Mouse (Mus musculus): ENCODE measurements at regions not wholly inside any gene's neighbourhood (a gene's known extent, or its start where the extent isn't known, plus 50 kb on each side); places are given as distances from the start of the nearest gene placed in this dataset.

DNA sequence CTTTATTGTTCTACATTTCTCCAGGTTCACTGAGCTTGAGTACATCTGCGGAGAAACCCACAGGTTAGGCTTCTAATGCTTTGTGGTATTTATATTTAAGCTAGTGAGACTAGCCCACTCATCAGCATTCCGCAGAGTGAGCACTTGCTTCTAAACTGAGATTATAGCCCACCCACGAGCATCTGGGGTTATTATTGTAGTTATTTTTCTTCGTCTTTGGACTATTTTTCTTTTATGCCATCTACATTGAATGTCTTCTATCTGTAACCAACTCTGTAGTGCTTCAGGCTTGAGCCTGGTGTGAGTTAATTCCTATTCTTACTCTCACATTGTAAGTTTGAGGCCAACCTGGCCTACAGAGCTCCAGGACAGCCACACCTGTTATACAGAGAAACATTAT, 765.0 kb upstream of the Alcam start:
- TF ChIP-seq CTCF (IDR thresholded peaks at IDR 0.05; ENCODE audit: low read depth, low read length) (no peak), POLR2A (IDR thresholded peaks at IDR 0.05; ENCODE audit: insufficient read depth, low read length) (no peak), EP300 (IDR thresholded peaks at IDR 0.05; ENCODE audit: insufficient read depth, low read depth, low read length) (no peak)
